Mouse (Mus musculus) embryonic stem cell, embryonic (primary cell): ENCODE data around the gene Mta2.

Experiments used
- CTCF ChIA-PET, 4 experiments: fragments of 300-600 bp in 2 of 4; fragments of 350-600 bp in 2 of 4; sonication (Branson Sonifier 250); formaldehyde crosslinking; loops; one replicate each; lab custom pipeline; 2022; ENCODE audit warnings: inconsistent platforms in 2 of 4; lab: Charles Lee
- POLR2A ChIA-PET, 4 experiments: fragments of 300-600 bp in 2 of 4; fragments of 350-600 bp in 2 of 4; sonication (Branson Sonifier 250); formaldehyde crosslinking; loops; one replicate each; lab custom pipeline; 2022; ENCODE audit warnings: antibody characterized with exemption in 4 of 4, inconsistent platforms in 1 of 4; lab: Charles Lee

Gene Mta2

DNA sequence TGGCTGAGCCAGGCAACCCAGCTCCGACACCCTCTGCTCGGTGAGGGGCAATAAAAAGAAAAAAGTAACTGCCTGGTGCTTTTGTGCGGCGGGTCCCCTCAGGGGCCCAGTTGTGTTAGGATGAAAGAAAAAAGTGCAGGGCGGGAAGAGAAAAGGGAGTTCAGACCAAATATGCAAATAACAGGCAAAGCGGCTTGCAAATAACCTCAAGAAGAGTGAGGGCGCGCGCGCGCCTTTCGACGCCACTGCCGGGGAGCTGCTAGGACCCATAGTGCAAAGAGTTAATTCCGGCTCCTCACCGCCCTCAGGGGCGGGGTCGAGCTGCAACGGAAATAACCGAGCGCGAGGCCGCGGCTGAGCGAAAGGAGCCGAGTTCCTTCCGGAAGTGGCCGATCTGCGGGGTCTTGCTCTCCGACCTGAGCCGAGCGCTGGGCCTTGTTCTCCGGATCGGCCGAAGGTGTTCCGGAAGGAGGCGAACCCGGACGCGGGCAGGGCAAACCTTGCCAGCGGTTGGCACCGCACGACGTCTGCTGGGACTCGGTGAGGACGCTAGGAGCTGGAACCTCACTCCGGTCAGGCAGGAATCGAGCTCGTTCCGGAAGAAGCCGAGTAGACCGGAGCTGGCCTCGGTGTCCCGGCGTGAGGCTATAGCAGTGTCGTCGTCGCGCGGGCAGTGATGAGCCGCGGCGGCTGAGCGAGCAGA lies at the start of gene Mta2:
Mta2 (plus strand) TSS at position 361 of the 703 bp plus-strand sequence.
- CTCF ChIA-PET: interaction anchor here in 3 of 4 experiments (0.6 to 1.3 kb wide), 6 partner anchors 12 to 1587 kb away, joined by 3 to 7 read pairs (median 4); partner anchors contain the start of genes Eml3 (in 1 of the 3) and Rom1 (in 1 of the 3)
- POLR2A ChIA-PET: interaction anchor here (0.6 to 11.3 kb wide), 109 partner anchors 9 to 1206 kb away, joined by 3 to 201 read pairs (median 6); partner anchors contain the start of genes Tut1 (in 4 of the 4), 1810009A15Rik (in 3 of the 4), B3gat3 (in 3 of the 4) and Eef1g (in 3 of the 4)

GRCm38 (mm10) chr19:8892829-8893766 lies 48.6 kb upstream of the Mta2 start, which contains the start of gene Ints5:
Gene Ints5, plus strand, starts transcription at chr19:8893005.
- POLR2A ChIA-PET: interaction anchor here (0.5 to 25.4 kb wide), 55 partner anchors 11 to 1823 kb away, joined by 3 to 851 read pairs (median 5); partner anchors contain the start of genes B3gat3 (in 3 of the 4), Slc3a2 (in 3 of the 4), Tut1 (in 3 of the 4) and Ubxn1 (in 3 of the 4)
- CTCF ChIA-PET: interaction anchor here in 3 of 4 experiments (0.6 to 0.8 kb wide), 6 partner anchors 43 to 1915 kb away, joined by 3 to 5 read pairs (median 4); no protein-coding TSS in a partner anchor

- CTCF ChIA-PET: interaction anchor here in 1 of 4 experiments (0.9 kb wide), 1 partner anchor 177 kb away, joined by 3 read pairs; no protein-coding TSS in a partner anchor
- POLR2A ChIA-PET: interaction anchor here (0.6 to 25.4 kb wide), 39 partner anchors 8 to 182 kb away, joined by 3 to 851 read pairs (median 4); partner anchors contain the start of genes 1810009A15Rik (in 4 of the 4), Gm49416 (in 4 of the 4), Uqcc3 (in 3 of the 4) and B3gat3 (in 2 of the 4)
Observed at GRCm38 (mm10) chr19:8895397-8895960, 46.2 kb upstream of the Mta2 start.

DNA sequence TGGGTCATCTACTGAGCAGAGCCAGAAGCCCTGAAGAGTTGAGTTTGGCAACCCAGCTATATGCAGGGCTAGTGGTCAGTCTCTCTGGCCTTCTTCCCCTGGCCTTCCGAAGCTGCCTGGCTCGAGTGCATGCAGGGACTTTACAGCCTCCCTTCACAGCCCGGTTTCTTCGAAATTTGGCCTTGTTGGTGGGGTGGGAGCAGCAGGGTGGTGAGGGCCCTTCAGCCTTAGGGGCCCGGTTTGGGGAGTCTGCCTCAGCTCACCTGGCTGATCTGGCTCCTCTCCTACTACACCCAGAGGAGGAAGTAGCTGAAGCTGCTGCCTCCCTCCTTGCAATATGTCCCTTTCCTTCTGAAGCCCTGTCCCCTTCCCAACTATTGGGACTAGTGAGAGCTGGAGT lies 45.4 kb upstream of the Mta2 start:
- POLR2A ChIA-PET: interaction anchor here (0.6 to 25.4 kb wide), 42 partner anchors 9 to 183 kb away, joined by 3 to 851 read pairs (median 4); partner anchors contain the start of genes 1810009A15Rik (in 4 of the 4), Gm49416 (in 4 of the 4), Gng3 (in 3 of the 4) and Mta2 (in 3 of the 4)
- CTCF ChIA-PET: interaction anchor here in 1 of 4 experiments (0.9 kb wide), 1 partner anchor 178 kb away, joined by 3 read pairs; no protein-coding TSS in a partner anchor

DNA sequence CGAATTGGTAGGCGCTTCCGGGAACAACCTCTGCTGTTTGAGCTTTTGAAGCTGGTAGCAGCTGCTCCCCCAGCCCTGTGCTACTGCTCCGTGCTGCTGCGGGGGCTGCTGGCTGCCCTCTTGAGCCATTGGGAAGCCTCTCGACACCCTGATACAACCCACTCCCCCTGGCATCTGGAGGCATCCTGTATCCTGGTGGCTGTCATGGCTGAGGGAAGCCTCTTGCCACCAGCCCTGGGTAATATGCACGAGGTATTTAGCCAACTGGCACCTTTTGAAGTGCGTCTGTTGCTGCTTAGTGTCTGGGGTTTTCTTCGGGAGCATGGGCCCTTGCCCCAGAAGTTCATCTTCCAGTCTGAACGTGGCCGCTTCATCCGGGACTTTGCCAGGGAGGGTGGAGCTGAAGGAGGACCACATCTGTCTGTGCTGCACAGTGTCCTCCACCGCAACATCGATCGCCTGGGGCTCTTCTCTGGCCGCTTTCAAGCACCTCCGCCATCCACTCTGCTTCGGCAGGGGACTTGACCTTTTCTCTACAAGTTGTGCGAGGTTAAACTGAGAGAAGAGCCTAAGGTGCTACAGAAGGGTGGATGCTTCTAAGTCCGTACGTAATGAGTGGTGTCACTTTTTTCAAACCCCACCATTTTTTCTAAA lies 44.3 kb upstream of the Mta2 start:
- CTCF ChIA-PET: interaction anchor here in 1 of 4 experiments (0.6 to 1.0 kb wide), 2 partner anchors 8 to 51 kb away, joined by 3 to 4 read pairs; no protein-coding TSS in a partner anchor
- POLR2A ChIA-PET: interaction anchor here (0.5 to 25.4 kb wide), 65 partner anchors 8 to 184 kb away, joined by 3 to 851 read pairs (median 4); partner anchors contain the start of genes 1810009A15Rik (in 4 of the 4), Gm49416 (in 4 of the 4), B3gat3 (in 3 of the 4) and Mta2 (in 3 of the 4)

DNA sequence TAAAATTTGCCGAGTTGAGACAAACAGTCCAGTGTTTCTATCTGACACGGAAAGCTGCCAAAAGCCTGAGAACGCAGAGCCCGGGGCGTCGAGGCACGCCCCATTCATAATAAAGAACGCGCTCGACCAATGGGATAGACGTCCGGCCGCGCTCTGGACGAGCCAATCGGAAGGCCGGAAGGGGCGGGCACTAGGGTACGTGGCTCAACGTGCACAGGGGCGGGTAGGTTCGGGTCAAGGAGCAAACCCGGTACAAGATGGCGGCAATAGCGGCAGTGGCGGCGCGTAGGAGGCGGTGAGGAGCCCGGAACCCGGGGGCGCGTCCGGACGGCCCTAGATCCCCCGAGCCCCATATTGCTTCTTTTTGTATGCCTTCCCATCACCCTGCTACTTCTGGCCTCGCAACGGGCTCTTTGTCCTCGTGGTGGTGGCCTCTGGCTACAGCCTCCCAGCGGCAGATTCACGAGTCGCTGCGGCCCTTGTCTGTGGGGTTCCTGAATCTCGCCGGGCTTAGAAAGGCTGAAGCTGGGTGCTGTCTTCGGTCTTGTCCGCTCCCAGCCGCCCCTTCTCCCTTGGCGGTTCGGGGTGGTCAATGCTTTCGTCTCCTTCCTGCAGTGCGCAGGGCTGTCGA lies 43.7 kb upstream of the Mta2 start, which contains the start of gene Ganab:
Ganab (plus strand) TSS at position 207 of the 631 bp plus-strand sequence.
- CTCF ChIA-PET: interaction anchor here in 1 of 4 experiments (0.6 to 1.0 kb wide), 2 partner anchors 9 to 52 kb away, joined by 3 to 4 read pairs; no protein-coding TSS in a partner anchor
- POLR2A ChIA-PET: interaction anchor here (0.5 to 25.4 kb wide), 71 partner anchors 8 to 985 kb away, joined by 3 to 851 read pairs (median 4); partner anchors contain the start of genes 1810009A15Rik (in 4 of the 4), Gm49416 (in 4 of the 4), B3gat3 (in 3 of the 4) and Mta2 (in 3 of the 4)

DNA sequence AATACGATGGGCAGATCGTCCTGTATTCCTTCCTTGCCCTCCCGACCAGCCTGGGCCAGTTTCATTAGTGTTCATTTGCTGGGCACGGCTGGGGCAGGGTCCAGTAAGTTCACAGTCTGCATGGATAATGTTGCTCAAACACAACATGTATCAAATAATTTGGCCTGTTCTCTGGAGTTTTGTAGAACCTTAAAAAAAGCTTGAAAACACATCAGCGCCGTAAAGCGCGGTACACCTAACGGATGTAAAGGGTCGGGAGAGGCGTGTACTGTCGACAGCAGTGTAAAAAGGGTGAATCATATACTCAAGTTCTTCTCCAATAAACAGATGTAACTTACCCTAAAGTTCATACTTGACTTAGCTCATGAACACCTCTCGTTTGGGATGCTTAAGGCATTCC lies 43.1 kb upstream of the Mta2 start:
- ChIA-PET CTCF (interaction anchor here in 1 of 4 experiments (1.0 kb wide), 1 partner anchor 52 kb away, joined by 3 read pairs; no protein-coding TSS in a partner anchor), POLR2A (interaction anchor here (0.6 to 25.4 kb wide), 40 partner anchors 11 to 985 kb away, joined by 3 to 851 read pairs (median 4); partner anchors contain the start of genes 1810009A15Rik (in 4 of the 4), Gm49416 (in 4 of the 4), B3gat3 (in 2 of the 4) and Eef1g (in 2 of the 4))

DNA sequence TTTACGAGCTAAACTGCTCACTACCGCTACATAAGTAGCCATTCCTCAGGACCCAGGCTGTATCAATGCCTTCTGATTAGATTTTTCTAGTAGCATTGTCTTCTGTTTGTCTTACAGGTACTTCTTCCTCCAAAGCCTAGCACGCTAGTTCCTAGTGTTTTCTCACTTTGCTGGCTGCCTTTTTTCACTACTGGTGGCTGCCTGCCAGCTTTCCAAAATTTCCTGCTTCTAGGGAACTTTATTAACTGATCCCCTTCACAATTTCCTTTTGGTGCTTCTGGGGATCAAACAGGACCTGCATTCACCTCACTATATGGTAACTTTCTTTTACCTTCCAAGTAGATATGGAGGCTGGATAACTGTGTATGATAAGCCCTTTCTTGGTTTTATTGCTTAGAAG lies 42.6 kb upstream of the Mta2 start:
- POLR2A ChIA-PET: interaction anchor here (0.6 to 25.4 kb wide), 29 partner anchors 9 to 984 kb away, joined by 3 to 851 read pairs (median 4); partner anchors contain the start of genes 1810009A15Rik (in 4 of the 4), Gm49416 (in 4 of the 4), B3gat3 (in 2 of the 4) and Eef1g (in 2 of the 4)
- CTCF ChIA-PET: interaction anchor here in 1 of 4 experiments (0.7 kb wide), 1 partner anchor 184 kb away, joined by 3 read pairs; no protein-coding TSS in a partner anchor

GRCm38 (mm10) chr19:8903412-8903811 lies 38.3 kb upstream of the Mta2 start:
- POLR2A ChIA-PET: interaction anchor here in 3 of 4 experiments (0.6 to 3.5 kb wide), 18 partner anchors 10 to 89 kb away, joined by 3 to 22 read pairs (median 4); partner anchors contain the start of genes Eef1g (in 3 of the 3), 1810009A15Rik (in 2 of the 3), Gm49416 (in 2 of the 3) and Eml3 (in 1 of the 3)
- CTCF ChIA-PET: no interaction called here

- ChIA-PET CTCF (interaction anchor here in 1 of 4 experiments (0.6 kb wide), 1 partner anchor 38 kb away, joined by 9 read pairs; no protein-coding TSS in a partner anchor), POLR2A (interaction anchor here in 2 of 4 experiments (0.8 to 4.7 kb wide), 14 partner anchors 9 to 61 kb away, joined by 3 to 26 read pairs (median 5); partner anchors contain the start of genes 1810009A15Rik (in 2 of the 2), B3gat3 (in 2 of the 2), Gm49416 (in 2 of the 2) and Eef1g (in 1 of the 2))
Observed at GRCm38 (mm10) chr19:8908531-8908930, 33.1 kb upstream of the Mta2 start.

DNA sequence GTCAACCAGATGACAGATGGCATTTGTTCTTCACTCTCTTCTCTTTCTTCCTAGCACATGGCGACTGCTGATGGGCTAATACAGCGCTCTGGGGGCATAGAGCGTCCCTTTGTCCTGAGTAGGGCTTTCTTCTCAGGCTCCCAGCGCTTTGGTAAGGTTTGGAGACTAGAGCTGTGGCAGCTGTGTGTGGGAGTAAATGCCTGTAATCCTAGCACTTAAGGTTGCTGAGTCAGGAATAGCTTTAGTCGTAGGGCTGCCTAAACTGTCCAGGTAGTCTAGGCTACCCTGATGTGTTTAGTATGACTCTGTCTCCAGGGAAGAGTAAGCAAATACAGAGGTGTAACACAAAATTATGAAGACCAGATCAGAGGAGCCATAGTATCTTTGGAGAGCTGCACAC lies 29.9 kb upstream of the Mta2 start:
- ChIA-PET POLR2A (interaction anchor here in 3 of 4 experiments (0.6 to 4.7 kb wide), 19 partner anchors 9 to 189 kb away, joined by 3 to 26 read pairs (median 5); partner anchors contain the start of genes 1810009A15Rik (in 2 of the 3), Eef1g (in 2 of the 3), Gm49416 (in 2 of the 3) and Tut1 (in 2 of the 3)), CTCF (interaction anchor here in 1 of 4 experiments (0.6 kb wide), 1 partner anchor 55 kb away, joined by 3 read pairs; the partner anchor contains the start of gene Eef1g)

DNA sequence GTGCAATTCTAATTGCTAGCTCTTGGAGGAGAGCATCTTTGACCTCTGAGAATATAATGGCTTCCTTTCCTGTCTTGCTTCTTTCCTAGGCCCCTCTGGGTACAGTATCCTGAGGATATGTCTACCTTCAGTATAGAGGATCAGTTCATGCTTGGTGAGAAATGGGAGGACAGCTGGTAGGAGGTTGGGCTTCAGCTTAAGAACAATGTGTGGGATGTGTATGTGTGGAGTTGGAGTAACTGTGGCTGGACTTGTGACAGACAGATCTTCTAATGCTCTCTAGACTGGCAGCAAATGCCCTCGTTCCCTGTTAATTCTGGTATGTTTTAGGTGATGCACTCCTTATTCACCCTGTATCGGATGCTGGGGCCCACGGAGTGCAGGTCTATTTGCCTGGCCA lies 27.5 kb upstream of the Mta2 start:
- CTCF ChIA-PET: no interaction called here
- POLR2A ChIA-PET: interaction anchor here in 2 of 4 experiments (0.8 to 2.9 kb wide), 20 partner anchors 10 to 191 kb away, joined by 3 to 12 read pairs (median 4); partner anchors contain the start of genes 1810009A15Rik (in 2 of the 2), Eef1g (in 2 of the 2), Ganab (in 2 of the 2) and Gm49416 (in 2 of the 2)

DNA sequence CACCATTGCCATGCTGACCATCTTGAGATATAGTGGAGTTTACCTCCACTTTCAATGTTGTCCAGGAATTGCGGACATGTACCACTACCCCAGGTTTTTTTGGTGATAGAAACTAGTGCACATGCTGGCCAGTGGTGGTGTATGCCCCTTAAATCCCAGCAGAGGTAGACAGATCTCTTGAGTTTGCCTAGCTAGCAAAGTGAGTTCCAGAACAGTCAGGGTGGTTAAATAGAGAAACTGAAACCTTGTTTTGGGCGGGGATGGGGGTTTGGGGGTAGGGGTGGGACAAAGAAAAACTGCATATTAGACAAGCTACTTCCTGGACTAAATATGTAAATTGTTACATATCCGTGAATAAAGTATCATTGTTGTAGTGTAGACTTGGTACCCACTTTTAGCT lies 22.7 kb upstream of the Mta2 start:
- CTCF ChIA-PET: interaction anchor here in 1 of 4 experiments (0.6 kb wide), 1 partner anchor 1641 kb away, joined by 3 read pairs; no protein-coding TSS in a partner anchor
- POLR2A ChIA-PET: interaction anchor here in 3 of 4 experiments (0.8 to 16.7 kb wide), 53 partner anchors 9 to 206 kb away, joined by 3 to 191 read pairs (median 9); partner anchors contain the start of genes 1810009A15Rik (in 3 of the 3), Eef1g (in 3 of the 3), Gm49416 (in 3 of the 3) and Tmem179b (in 3 of the 3)

DNA sequence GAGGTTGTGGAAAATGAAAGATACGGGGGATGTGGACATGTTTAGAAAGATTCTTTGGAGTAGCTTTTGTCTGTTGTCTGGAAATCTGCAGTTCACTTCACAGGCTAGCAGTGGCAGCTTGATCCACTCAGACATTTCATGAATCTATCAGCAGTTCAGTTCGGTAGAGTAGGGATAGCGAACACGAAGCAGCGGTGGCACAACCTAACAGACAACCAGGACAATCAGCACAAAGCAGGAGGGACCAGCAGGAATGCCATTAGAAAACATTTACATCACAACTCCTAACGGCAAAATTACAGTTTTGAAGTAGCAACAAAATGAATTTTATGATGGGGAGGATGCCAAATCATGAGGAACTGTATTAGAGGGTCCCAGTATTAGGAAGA lies 22.0 kb upstream of the Mta2 start:
- ChIA-PET POLR2A (interaction anchor here (0.7 to 16.7 kb wide), 87 partner anchors 8 to 206 kb away, joined by 3 to 191 read pairs (median 7); partner anchors contain the start of genes 1810009A15Rik (in 4 of the 4), Gm49416 (in 4 of the 4), Eef1g (in 3 of the 4) and Ganab (in 3 of the 4)), CTCF (interaction anchor here in 2 of 4 experiments (0.8 to 1.0 kb wide), 2 partner anchors 89 to 201 kb away, joined by 3 read pairs; no protein-coding TSS in a partner anchor)
